Mouse (Mus musculus) midbrain, embryonic 16.5 days (tissue): ENCODE results near the gene Rab11fip4. TPM values are rescaled to one million over a fixed set of nuclear protein-coding genes. Genes with fewer than 3 reads are reported as not detected.

Experiments
- ATAC-seq: fragments of 200-750 bp; cut with Nextera tagmentation; 2 replicates; pipeline ENCODE4 v1.8.0; 2017; ENCODE audit warnings: moderate TSS enrichment
- H3K27ac ChIP-seq: fragments of 300-500 bp; sonication (generic); 2 replicates; pipeline ENCODE4 v1.5.1; 2014; ENCODE audit warnings: mild to moderate bottlenecking, low read length, mixed read lengths
- H3K27me3 ChIP-seq: fragments of 300-500 bp; sonication (generic); 2 replicates; pipeline ENCODE4 v1.6.1; 2014; ENCODE audit warnings: low read depth, low read length, mixed read lengths; ENCODE audit not compliant: control insufficient read depth, insufficient read depth
- H3K36me3 ChIP-seq: fragments of 300-500 bp; sonication (generic); 2 replicates; pipeline ENCODE4 v1.6.1; 2014; ENCODE audit warnings: mild to moderate bottlenecking, low read length, moderate library complexity, mixed read lengths; ENCODE audit not compliant: control insufficient read depth, insufficient read depth
- H3K4me1 ChIP-seq: fragments of 300-500 bp; sonication (generic); 2 replicates; pipeline ENCODE4 v1.6.1; 2014; ENCODE audit warnings: mild to moderate bottlenecking, low read length, mixed read lengths; ENCODE audit not compliant: control insufficient read depth, insufficient read depth
- H3K4me2 ChIP-seq: fragments of 300-500 bp; sonication (generic); 2 replicates; pipeline ENCODE4 v1.6.1; 2014; ENCODE audit warnings: mild to moderate bottlenecking, low read length, mixed read lengths
- H3K4me3 ChIP-seq: fragments of 300-500 bp; sonication (generic); 2 replicates; pipeline ENCODE4 v1.5.1; 2014; ENCODE audit warnings: low read depth, mild to moderate bottlenecking, low read length, moderate library complexity, mixed read lengths
- H3K9ac ChIP-seq: fragments of 300-500 bp; sonication (generic); 2 replicates; pipeline ENCODE4 v1.6.1; 2014; ENCODE audit warnings: low read depth, low read length, mixed read lengths
- H3K9me3 ChIP-seq: fragments of 300-500 bp; sonication (generic); replicated peaks from 2 replicates; pipeline ENCODE4 v1.6.1; 2014; ENCODE audit warnings: mild to moderate bottlenecking, low read length, mixed read lengths; ENCODE audit not compliant: control insufficient read depth, poor library complexity, severe bottlenecking
- WGBS: fragments of 180-500 bp; shearing (Covaris S2); extraction: QIAGEN DNeasy Blood & Tissue Kit; methylation state at CpG from one replicate; pipeline ENCODE4 v1.1.7; 2014; 5-methylcytosine and 5-hydroxymethylcytosine counted together
- polyA plus RNA-seq: library from polyadenylated mRNA; unstranded; fragments of >200 nt; fragmentation: Nextera tagmentation; extraction: Ambion mirVana; gene quantifications from 2 replicates; pipeline ENCODE4 v1.2.1, GENCODE M21; 2015

Rab11fip4 gene
- polyA plus RNA-seq, 1 experiment from 2014 or later, result 29.4 TPM

DNA sequence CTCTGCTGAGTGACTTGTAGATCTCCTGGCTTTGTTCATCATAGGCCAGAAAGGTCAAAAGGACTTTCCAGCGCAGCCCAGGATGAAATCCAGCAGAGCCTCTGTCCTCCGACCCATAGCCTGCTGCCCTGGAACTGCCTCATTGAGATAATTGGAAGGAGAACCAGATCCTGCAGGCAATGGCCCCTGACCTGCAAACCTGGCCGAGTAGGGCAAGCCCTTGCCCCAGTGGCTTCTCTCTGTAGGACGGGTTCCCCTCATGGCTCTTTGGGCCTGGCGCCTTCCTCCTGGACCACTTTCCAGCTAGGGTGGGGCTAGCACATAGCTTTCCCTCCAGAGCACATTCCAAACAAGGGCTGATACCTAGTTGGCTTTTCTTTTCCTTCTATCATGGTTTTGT lies 131.8 kb downstream of the Rab11fip4 start:
- Histone ChIP-seq H3K36me3 (no peaks in the 10 kb centered on the region), H3K4me2 (no peak overlapping the region), H3K4me3 (no peak overlapping the region), H3K9ac (no peak overlapping the region), H3K27me3 (no peaks in the 10 kb centered on the region), H3K9me3 (no peaks in the 10 kb centered on the region), H3K4me1 (no peaks in the 10 kb centered on the region), H3K27ac (no peak overlapping the region)
- WGBS, result 88% methylated on average over 5 of the region's 5 CpGs
- ATAC-seq, result no peak

DNA sequence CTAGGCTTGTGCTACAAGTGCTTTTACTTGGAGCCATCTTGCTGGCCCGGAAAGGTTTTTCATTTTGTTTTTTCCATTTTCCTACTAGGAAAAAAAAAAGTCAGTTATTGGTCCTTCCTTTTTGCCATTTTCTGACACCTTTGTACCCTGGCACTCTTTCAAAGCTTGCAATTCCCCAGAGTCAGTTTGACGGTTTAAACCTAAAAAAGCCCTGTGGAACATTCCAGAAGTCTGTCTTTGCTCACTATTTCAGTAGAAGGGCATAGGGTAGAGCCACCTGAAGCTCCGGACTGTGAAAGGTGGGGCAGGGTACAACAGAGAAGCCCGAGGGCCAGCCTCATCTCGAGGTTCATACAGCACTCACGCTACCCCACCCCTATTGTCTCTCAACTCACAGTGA lies 134.0 kb downstream of the Rab11fip4 start:
- 94% methylated on average over 6 of the region's 6 CpGs for WGBS

DNA sequence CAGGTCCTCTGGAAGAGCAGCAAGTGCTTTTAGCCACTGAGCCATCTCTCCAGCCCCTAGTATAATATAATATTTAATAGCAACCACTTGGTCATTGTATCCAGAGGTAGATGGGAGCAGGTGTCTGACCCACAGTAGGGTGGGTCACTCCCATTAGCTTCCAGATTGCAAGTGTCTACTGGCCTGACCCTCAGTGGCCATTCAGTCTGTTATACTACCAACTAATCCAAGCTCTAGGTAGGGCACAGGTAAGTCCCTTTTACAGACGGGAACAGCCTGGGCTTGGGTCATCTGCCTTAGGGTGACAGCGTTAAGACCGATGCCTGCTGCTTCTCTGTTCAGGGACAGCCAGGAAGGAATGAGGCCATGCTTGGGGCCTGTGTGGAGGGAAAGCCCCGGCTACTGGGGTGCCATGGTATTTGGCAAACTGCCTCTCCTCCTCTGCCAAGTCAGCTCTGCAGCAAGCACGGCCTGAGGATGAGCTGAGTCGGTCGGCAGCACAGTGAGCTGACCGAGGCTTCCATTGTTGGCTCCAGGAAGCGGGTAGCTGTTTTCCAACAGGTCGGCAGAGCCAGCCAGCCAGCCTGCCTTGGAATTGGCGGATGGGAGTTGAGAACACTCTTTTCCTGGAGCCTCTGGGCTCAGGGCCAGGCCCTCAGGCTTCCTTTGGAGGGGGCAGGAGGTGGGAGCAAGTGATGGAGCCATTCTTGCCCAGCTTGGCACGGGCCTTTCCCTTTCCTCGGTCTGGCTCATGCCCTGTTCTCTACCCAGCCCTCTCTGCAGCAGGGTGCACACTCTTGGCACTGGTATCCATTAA lies 138.4 kb downstream of the Rab11fip4 start:
- 60% methylated on average over 13 of the region's 13 CpGs for WGBS
- ATAC-seq, result peak; percentile 94
- H3K4me2 ChIP-seq, result no peak overlapping the region

More for the DNA sequence above, 134.0 kb downstream of the Rab11fip4 start:
- H3K9me3 ChIP-seq, result no peaks in the 10 kb centered on the region
- H3K4me3 ChIP-seq, result no peak overlapping the region
- no peaks in the 10 kb centered on the region for H3K36me3 ChIP-seq
- no peaks in the 10 kb centered on the region for H3K27me3 ChIP-seq
- H3K4me2 ChIP-seq, result no peak overlapping the region
- no peak overlapping the region for H3K27ac ChIP-seq
- ATAC-seq, result no peak
- H3K9ac ChIP-seq, result no peak overlapping the region
- H3K4me1 ChIP-seq, result no peaks in the 10 kb centered on the region

DNA sequence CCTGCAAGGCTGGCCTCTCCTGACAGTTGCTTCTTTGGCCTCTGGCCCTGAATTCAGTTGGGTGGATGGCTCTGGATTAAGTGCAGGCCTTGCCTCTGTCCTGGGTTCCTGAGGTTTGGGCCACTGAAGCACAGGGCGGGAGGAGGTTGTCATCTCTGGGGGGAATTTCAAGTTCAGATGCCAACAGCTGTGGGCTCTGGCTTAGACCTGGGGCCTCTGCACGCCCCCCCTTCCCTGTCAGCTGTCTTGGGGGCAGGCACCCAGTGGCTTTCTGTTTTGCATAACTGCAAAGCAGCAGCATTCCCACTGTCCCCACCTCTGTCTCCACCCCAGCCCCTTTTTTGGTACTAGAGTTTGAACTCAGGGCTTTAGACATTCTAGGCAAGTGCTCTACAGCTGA lies 139.4 kb downstream of the Rab11fip4 start:
- Histone ChIP-seq H3K27ac (peak overlapping the region; percentile 43; the same call in 1 of the 2 replicates), H3K27me3 (no peaks in the 10 kb centered on the region), H3K4me3 (no peak overlapping the region), H3K9ac (no peak overlapping the region), H3K9me3 (no peaks in the 10 kb centered on the region), H3K4me2 (no peak overlapping the region), H3K4me1 (no peaks in the 10 kb centered on the region), H3K36me3 (no peaks in the 10 kb centered on the region)
- WGBS, result 80% methylated on average over 2 of the region's 2 CpGs
- no peak for ATAC-seq

More for the DNA sequence above, 138.4 kb downstream of the Rab11fip4 start:
- no peaks in the 10 kb centered on the region for H3K27me3 ChIP-seq
- no peaks in the 10 kb centered on the region for H3K4me1 ChIP-seq
- H3K27ac ChIP-seq, result peak overlapping the region; percentile 23; the same call in 1 of the 2 replicates
- no peaks in the 10 kb centered on the region for H3K9me3 ChIP-seq
- H3K9ac ChIP-seq, result no peak overlapping the region
- H3K36me3 ChIP-seq, result no peaks in the 10 kb centered on the region
- no peak overlapping the region for H3K4me3 ChIP-seq

DNA sequence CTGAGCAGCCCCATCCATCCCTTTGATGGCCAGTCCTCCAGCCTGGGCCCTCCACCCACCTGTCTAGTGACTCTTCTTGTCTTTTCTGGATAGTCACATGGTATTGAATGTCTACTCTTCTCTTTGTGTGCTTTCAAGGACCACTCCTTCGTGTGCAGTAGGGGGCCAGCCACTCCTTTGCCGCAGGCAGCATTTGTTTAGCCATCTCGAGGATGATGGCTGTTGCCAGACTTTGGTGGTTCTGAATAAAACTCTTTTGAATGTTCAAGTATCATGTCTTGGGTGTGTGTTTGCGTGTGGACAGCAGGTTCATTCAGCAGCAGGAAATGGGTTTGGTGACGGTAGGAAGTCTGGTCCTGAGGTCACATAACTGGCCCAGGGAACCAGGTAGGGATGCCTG lies 140.5 kb downstream of the Rab11fip4 start:
- no peak for ATAC-seq
- Histone ChIP-seq H3K4me2 (no peak overlapping the region), H3K9me3 (no peaks in the 10 kb centered on the region), H3K27me3 (no peaks in the 10 kb centered on the region), H3K9ac (no peak overlapping the region), H3K36me3 (no peaks in the 10 kb centered on the region), H3K4me3 (no peak overlapping the region), H3K27ac (no peak overlapping the region), H3K4me1 (peaks cover 5% of the 10 kb centered on the region)
- WGBS, result 88% methylated on average over 5 of the region's 5 CpGs

DNA sequence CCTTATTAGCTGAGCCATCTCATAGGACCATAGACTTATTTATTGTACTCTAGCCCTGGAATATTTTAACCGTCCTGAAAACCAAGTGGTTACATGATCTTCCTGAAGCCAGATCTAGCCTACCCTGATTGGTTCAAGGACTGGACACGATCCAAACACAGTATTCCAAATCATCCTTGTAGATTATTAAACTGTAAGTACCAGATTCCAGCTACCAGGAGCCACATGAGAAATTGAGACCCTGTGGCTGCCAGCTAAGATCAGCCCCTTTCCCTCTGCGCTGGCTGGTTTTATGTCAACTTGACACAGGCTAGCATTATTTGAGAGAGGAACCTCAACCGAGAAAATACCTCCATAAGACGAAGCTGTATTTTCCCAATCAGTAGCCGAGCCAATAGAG lies 142.0 kb downstream of the Rab11fip4 start:
- Histone ChIP-seq H3K9me3 (no peaks in the 10 kb centered on the region), H3K4me1 (peaks cover 7% of the 10 kb centered on the region), H3K36me3 (no peaks in the 10 kb centered on the region), H3K27me3 (no peaks in the 10 kb centered on the region), H3K4me2 (no peak overlapping the region), H3K9ac (no peak overlapping the region), H3K4me3 (no peak overlapping the region), H3K27ac (no peak overlapping the region)
- no peak for ATAC-seq
- 91% methylated on average over 6 of the region's 6 CpGs for WGBS

DNA sequence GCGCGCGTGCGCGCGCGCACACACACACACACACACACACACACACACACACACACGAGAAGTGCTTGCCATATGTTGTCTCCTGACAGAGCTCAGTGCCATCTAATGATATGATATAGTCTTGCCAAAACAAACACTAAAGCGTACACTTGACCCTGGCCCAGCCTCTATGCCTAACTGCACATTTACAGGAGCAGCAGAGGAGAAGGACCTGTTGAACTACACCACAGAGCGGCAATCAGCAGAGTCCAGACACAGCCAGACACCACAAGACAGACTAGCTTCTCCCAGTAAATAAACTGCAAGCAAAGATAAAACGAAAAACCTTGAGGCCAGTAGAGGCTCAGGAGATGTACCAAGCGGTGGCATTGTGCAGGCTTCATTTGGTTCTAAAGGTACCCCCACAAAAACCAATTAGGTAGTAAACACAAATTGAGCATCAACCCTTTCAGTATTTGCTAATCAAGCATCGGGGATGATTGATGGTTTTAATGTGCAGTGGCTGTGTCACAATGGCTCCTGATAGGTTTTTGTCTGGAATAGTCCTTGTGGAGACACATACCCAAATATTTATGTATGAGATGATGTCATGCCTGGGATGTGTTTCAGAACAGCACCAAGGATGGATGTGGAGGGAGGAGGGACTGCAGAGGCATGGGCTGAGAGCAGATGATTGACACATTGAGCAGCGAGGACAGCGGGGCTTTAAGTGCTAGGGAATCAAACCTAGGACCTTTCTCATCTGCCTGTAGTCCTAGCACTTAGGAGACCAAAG lies 145.4 kb downstream of the Rab11fip4 start:
- peaks cover 7% of the 10 kb centered on the region for H3K4me1 ChIP-seq
- no peak overlapping the region for H3K4me3 ChIP-seq
- H3K36me3 ChIP-seq, result no peaks in the 10 kb centered on the region
- no peak overlapping the region for H3K9ac ChIP-seq
- H3K27me3 ChIP-seq, result no peaks in the 10 kb centered on the region
- H3K27ac ChIP-seq, result no peak overlapping the region
- no peaks in the 10 kb centered on the region for H3K9me3 ChIP-seq
- ATAC-seq, result peak; percentile 60; the same call in 1 of the 2 replicates
- H3K4me2 ChIP-seq, result no peak overlapping the region
- 79% methylated on average over 15 of the region's 15 CpGs for WGBS

DNA sequence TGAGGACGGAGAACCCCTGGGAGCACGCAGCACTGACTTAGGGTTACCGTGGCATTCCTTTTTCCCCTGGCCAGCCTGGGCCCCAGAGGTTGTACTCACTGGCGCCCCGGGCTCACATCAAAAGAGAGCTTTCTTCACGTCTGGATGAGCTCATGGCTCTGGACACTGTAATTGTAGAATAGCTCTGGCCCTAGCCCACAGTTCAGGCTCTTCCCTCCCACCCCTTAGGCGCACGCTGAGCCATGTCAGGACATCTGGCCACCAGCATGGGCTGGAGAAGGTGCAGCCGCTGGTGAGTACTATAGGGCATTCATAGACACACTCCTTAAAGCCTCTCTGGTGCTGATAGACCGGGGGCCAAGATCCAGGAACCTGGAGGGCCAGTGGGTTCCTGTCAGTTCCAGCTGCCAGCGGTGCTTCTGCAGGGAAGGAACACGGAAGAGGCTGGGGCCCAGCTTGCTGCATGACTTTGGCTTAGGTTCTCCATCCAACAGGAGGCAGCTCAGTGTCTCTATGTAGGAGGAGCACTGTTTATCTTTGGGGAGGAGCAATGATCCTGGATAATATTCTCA lies 146.2 kb downstream of the Rab11fip4 start:
- no peak for ATAC-seq
- no peaks in the 10 kb centered on the region for H3K27me3 ChIP-seq
- 61% methylated on average over 12 of the region's 12 CpGs for WGBS
- H3K36me3 ChIP-seq, result no peaks in the 10 kb centered on the region
- H3K4me2 ChIP-seq, result no peak overlapping the region
- H3K4me1 ChIP-seq, result peaks cover 7% of the 10 kb centered on the region
- H3K9ac ChIP-seq, result no peak overlapping the region
- H3K27ac ChIP-seq, result no peak overlapping the region
- H3K4me3 ChIP-seq, result no peak overlapping the region
- H3K9me3 ChIP-seq, result no peaks in the 10 kb centered on the region
